Mouse (Mus musculus) spleen, embryonic (tissue): Measurements from ENCODE around the gene Tmem216.

ENCODE experiments used
- CTCF ChIA-PET: fragments of 350-600 bp; sonication (Branson Sonifier 250); formaldehyde crosslinking; loops from one replicate; lab custom pipeline; 2022; lab: Charles Lee

Gene Tmem216

GRCm38 (mm10) chr19:10500581-10500980 is 55.5 kb downstream of the Tmem216 start:
- CTCF ChIA-PET, result no interaction called here

- CTCF ChIA-PET, result no interaction called here
Measured at GRCm38 (mm10) chr19:10497512-10498160, 58.4 kb downstream of the Tmem216 start.

- CTCF ChIA-PET, result no interaction called here
Measured at GRCm38 (mm10) chr19:10496976-10497375, 59.1 kb downstream of the Tmem216 start.

- CTCF ChIA-PET, result no interaction called here
Measured at GRCm38 (mm10) chr19:10495670-10496069, 60.4 kb downstream of the Tmem216 start.

- CTCF ChIA-PET, result interaction anchor here (1.3 to 1.4 kb wide), 2 partner anchors 34 to 36 kb away, joined by 3 read pairs; no protein-coding TSS in a partner anchor
Measured at GRCm38 (mm10) chr19:10486264-10486738, 69.7 kb downstream of the Tmem216 start.
